Mouse (Mus musculus) layer of hippocampus, adult 6 months (tissue): ENCODE results near the gene Habp2. TPM values are rescaled to one million over a fixed set of nuclear protein-coding genes. Genes with fewer than 3 reads are reported as not detected.

Experiments
- long read RNA-seq, 2 experiments: library from polyadenylated mRNA; unstranded; transcript quantifications; one replicate each; pipeline ENCODE4 v2.0.0; 2019 to 2020
- polyA plus RNA-seq: library from polyadenylated mRNA; unstranded; fragments of <200 nt; fragmentation: Nextera tagmentation; gene quantifications from 2 replicates; pipeline ENCODE4 v1.2.3, GENCODE M21; 2021

The Habp2 gene
- polyA plus RNA-seq, result not detected in 2 replicates
- long read RNA-seq, experiment 1, result 0 reads
- long read RNA-seq, experiment 2, result 0 reads

GRCm38 (mm10) chr19:56286866-56287265 is at the start of gene Habp2:
Habp2 (plus strand) TSS chr19:56287137.

Other genes with a start within 250 kb of the Habp2 start
- gene Nrap, start 102.9 kb downstream of the Habp2 start, polyA plus RNA-seq, result 0.26 and 0.29 TPM in 2 replicates
- 3.0 and 3.8 TPM in 2 replicates for gene Casp7, start 110.0 kb downstream of the Habp2 start, polyA plus RNA-seq
- gene Plekhs1, start 174.5 kb downstream of the Habp2 start, polyA plus RNA-seq, result 0.09 and 0.15 TPM in 2 replicates